Mouse (Mus musculus) megakaryocyte, embryonic 14.5 days (primary cell): ENCODE measurements around the gene Gm20479.

ENCODE experiments used
- FLI1 ChIP-seq: IDR thresholded peaks from 2 replicates; pipeline ENCODE4 v1.6.1; 2012; ENCODE audit warnings: low read length, inconsistent platforms, mixed read lengths
- GATA1 ChIP-seq: IDR thresholded peaks from 3 replicates; pipeline ENCODE4 v1.6.1; 2012; ENCODE audit warnings: mixed read lengths, low read length, inconsistent platforms, borderline replicate concordance

GRCm38 (mm10) chr7:27324928-27325327 is 32.3 kb downstream of the Gm20479 start:
- TF ChIP-seq GATA1 (no peak), FLI1 (no peak)
